Mouse (Mus musculus) c-Kit-negative CD71-positive TER-119-positive erythroid progenitor cells, embryonic 14.5 days (primary cell): Measurements from ENCODE around the gene Mypn.

Experiments used
- DNase-seq: peaks from one replicate; pipeline ENCODE4 v3.0.0-alpha.2; 2013; ENCODE audit warnings: low read depth, low spot score

The Mypn gene

DNA sequence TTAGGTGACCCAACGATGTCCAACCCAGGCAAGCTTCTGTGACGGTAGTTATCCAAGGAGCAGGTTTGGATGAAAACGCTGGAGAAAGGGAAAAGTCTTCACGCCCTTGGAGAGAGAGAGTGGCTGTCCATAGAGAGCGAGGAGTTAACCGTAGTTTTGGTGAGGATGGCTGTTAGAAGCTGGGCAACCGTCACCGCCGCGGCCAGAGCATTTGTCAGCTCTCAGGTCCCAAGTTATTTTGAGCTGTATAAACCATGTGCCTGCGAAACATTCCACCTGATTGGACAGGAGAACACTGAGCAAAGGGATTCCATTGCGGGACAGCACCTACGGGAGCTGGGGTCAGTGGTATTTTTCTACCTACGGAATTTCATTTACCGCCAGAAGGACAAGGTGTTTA lies at the start of gene Mypn:
Mypn (minus strand) TSS at position 225 of the 400 bp plus-strand sequence.
- no peak for DNase-seq

DNA sequence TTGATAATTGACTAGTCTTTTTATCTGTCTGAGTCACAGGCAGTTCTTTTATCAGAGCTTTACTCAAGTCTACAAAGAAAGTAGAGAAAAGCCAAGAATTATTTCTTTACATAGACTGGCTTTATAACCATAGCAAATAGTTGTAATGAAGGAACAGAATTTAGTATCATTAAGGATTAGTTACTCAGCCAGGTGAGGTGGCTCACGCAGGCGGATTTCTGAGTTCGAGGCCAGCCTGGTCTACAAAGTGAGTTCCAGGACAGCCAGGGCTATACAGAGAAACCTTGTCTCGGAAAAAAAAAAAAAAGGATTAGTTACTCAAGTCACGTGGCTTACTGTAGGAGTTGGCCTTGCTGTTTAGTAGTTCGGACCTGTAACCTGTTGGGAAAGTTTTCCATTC lies 44.7 kb upstream of the Mypn start:
- DNase-seq, result no peak

DNA sequence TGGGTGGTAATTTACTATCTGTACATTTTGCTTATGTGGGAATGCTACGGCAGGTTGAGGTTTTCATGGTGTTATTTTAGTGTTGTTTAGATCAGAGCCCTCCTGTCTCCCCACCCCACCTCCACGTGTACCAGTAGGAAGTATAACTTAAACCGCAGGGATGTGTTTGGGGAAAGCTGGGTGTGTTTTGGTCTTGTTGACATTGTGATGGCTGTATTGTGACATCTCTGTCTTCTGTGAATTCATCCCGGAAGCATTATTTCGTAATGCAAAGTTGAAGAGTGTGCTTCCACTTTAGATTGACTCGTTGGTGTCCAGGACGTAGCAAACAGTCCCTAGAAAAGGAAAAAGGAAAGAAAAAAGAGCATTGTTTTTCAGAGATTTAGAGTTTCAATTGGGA lies 43.7 kb upstream of the Mypn start:
- no peak for DNase-seq

DNA sequence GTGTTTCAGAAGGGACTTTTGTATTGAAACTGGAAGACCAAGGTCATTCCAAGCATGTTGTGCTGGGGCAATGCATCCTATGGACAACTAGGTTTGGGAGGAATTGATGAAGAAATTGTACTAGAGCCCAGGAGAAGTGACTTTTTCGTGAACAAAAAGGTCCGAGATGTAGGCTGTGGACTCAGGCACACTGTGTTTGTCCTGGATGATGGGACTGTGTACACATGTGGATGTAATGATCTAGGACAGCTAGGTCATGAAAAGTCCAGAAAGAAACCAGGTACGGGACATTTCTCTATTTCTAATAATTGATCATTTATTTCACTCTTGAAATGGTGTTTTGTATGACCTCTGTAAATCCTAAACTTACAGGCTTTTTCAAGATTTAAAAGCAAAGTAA lies 42.1 kb upstream of the Mypn start:
- DNase-seq, result no peak

DNA sequence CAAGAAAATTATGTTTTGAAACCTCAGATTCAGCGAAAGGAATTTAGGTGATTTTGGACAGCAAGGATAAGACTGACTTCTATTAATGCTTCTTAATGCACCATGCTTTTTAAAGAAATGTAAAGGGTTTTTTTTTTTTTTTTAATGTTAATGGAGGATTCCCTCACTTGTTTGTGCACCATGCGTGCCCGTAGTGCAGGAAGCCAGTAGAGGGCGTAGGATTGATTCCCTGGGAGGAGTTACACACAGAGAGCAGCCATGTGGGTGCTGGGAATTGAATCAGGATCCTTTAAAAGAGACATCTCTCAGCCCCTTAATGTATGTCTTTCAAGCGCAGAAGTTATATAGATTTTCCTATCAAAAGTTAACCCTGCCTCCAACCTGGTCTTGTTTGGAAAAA lies 41.0 kb upstream of the Mypn start:
- DNase-seq, result peak; percentile 44

DNA sequence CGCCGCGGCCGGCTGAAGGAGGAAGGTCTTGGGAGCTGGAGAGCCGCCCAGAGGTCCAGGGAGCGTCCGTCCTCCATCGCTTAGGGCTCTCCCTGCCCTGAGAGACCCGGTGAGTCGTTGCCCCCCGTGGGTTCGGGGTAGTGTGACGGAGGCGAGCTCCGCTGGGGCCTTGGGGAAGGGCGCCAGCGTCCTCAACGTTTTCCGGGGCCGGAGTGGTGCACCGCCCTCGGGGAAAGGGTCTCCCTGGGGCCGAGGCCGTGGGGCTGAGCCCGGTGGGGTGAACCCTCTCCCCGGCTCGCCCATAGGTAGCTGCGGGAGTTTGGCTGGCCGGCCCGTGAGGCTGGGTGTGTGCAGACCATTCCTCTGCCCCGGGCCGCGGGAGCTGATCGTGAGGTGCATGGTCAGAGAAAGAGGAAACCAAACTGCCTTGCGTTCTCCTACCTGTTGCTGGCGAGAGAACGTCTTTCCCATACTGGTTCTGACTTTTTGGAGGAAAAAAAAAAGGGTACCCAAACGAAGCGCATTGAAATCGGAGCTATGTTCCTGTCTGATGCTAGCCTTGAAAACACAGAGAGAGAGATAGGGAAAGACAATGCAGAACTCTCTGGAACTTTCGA lies 40.4 kb upstream of the Mypn start:
- peak; percentile 26 for DNase-seq

DNA sequence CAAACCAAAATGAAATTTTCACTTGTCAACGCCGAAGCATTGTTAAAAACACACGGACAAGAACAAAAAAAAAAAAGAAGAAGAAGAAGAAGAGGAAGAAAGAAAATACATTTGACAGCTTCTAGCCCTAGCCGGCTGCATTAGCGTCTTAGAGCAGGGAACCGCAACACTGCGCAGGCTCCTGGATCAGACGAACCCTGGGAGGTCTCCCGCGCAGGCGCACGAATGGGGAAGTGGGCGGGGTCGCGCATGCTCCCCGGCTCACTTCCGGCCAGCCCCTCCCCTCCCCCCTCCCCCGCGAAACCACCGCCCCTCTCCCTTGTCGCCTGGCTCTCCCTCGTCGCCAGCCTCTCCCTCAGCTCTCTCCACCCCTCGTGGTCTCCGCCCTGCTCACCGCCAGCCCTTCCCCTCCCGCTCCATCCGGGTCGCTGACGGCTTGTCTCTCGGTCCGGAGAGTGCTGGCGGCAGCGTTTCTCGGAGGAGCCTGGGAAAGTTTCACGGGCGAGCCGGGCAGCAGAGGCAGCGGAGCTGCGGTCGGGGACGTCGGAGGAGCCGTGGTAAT lies 39.8 kb upstream of the Mypn start, which contains the start of gene Herc4:
Herc4 (plus strand) TSS at position 318 of the 562 bp plus-strand sequence.
- DNase-seq, result peak; percentile 88

DNA sequence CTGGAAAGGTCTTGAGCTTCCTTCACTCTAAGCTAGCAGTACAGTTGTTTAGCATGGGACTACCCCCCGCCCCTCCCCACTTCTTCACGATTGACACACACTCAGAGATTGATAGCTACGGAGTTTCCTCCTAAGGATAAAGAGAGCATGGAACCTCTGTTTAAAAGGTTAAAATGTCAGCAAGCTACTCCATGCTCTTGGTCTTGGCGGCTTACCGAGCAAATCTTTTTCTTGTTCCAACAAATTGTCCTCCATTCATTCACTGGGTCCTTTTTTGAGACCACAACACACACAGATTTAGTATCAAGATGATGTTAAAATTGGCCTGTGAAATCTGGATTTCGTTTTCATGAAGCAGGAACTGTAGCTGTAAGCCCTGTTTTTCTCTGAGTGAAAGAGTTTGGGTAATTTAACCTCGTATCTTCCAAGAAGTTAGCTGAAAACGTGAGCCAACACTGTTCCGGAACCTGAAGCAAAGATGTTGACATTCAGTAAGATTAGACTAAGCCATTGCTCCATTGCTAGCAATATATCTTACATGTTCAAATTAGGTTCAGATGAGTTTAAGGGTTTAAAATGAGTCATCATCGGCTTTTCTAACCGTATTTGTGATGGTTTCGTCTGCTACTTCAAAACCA lies 39.2 kb upstream of the Mypn start:
- DNase-seq, result no peak

DNA sequence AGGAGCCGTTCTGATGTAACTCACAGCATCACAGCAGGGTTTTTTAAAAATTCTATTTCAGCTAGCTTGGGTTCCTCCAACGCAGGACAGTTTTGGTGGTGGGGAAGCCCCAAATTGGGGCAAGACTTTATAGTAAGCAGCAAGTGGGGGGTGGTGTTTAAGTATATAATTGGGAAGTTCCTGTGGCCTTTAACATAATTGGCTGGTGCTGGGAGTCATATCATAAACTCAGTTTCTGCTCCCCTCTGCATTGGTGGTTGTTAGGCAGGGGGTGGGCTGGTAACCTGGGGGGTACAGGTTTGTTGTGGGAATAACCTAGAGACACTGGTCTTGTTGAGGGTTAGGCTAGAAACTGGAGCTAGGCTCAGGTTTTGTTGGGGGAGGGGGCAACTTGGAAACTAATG lies 37.1 kb upstream of the Mypn start:
- DNase-seq, result no peak

DNA sequence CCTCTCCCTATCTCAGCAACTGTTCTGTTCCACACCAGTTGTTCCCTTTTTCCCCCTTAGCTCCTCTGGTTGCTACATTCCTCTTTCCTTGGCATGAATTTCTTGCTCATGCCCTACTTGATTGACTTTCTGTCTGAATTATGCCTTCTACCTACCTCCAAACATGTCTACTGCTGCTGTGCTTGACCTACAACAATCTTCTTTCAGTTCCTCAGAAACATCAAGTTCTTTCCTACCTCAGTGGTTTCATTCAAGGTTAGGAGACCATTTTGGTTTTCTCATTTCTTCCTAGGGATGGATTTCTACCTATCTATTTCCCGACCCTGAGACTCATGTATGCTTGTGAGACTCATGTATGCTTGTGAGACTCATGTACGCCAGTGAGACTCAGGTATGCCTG lies 36.1 kb upstream of the Mypn start:
- DNase-seq, result no peak

DNA sequence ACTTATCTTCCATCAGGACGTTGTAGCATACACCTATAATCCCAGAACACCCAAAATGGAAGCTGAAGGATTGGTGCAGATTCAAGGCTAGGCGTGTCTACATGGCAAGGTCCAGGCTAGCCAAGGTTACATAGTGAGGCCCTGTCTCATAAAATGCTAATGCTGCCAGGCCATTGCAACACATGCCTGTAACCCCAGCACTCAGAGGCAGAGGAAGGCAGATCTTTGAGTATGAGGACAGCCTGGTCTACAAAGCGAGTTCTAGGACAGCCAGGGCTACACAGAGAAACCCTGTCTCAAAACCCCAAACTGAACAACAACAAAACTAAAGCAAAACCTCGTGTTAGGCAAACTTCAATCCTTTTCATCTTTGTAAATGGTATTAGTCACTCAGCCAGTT lies 34.3 kb upstream of the Mypn start:
- no peak for DNase-seq

DNA sequence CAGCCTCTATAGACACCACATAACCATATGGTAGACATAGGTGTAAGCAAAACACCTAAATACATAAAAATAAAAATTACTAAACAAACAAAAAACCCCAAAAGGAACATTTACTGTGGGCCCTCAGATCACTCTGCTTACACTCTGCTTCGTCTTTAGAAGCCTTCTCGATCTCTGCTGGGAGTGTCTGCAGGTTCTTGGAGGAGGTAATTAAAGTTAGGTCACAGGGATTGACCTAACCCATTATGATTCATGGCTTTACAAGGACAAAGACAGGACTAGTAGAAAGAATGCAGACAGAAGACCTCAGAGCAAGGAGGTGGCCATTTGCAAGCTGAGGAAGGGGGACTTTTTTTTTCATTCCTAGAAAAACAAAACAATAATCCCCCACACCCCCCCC lies 33.5 kb upstream of the Mypn start:
- DNase-seq, result no peak

DNA sequence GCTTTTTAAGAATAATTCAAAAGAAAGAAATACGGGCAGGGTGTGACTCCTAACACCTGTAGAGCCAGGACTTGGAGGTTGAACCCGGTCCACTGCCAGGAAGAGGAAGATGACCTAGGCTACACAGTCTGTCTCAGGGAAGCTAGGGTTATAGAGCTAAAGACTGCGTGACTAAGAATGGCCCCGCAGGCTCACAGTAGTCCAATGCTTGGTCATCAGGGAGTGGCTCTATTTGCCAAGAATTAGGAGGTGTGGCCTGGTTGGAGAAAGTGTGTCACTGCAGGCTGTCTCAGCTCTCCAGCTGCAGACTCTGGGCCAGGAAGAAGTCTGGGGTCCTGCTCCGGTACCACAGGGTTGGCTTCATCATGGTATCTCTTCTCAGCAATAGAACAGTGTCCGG lies 32.9 kb upstream of the Mypn start:
- DNase-seq, result no peak

DNA sequence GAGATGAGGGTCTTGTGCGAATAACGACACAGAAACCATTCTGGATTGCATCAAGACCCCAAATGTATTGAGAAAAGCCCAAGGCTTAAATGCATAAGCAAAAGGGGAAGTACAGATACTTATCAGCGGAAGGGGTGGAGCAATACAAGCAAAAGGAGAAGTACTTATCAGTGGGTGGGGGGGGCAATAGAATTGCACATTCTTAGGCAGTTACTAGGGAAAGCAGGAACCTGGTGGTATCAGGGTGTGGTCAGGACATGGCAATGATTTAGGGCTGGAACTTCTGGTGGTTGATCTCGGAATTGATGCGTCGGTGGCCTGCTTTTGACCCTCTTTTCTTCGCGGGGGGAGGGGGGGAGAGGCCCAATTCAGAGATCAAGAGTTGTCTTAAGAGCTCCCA lies 32.1 kb upstream of the Mypn start:
- DNase-seq, result no peak

DNA sequence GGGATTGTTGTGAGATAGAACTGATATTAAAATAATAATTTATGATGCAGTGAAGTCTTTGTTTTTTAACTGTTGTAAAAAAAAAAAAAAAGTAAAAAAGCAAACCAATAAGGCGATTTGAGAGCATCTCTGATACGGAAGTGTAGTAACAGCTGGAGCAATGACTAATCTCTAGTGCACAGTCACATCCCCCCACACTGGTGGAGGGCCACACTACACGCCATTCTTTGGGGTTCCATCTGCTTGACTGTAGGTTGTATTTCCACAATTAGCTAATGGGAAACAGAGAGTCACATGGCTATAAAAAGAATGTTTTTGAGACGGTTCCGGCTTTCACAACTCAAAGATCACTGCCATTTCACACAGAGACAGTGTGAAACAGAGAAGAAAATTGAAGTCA lies 30.4 kb upstream of the Mypn start:
- no peak for DNase-seq

DNA sequence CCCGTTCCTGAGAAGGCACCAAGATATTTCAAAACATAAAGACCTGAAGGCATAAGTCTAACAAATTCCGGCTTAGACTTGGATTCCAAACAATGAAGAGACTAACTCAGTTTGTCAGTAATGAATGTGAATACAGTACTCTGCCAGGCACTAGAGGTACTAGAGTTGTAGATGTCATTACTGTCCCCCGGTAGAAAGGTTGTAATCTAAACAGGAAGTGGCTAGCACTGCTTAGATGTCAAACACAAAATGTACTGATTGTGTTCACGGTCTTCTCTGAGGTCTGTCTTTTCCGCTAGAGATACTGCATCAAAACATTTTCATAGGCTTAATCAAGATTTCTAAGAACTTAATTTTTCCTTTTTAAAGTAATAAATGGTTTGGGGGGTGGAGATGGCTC lies 27.9 kb upstream of the Mypn start:
- no peak for DNase-seq

DNA sequence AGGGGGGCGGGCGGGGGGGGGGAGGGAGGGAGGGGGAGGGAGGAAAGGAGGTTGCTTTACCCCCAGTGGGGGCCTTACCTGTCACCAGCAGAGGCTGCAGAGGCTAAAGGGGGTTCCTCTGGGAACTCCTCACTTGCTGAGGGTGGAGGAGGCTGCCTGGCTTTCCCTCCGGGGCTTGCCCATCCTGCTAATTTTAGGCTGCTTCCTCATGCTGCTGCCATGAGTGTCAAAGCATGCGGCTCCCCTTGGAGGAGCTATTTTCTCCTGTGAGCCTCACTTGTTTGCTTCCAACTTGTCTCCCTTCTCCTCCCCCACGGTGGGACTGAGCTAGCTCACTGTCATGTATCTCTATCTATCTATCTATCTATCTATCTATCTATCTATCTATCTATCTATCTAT lies 27.1 kb upstream of the Mypn start:
- no peak for DNase-seq

DNA sequence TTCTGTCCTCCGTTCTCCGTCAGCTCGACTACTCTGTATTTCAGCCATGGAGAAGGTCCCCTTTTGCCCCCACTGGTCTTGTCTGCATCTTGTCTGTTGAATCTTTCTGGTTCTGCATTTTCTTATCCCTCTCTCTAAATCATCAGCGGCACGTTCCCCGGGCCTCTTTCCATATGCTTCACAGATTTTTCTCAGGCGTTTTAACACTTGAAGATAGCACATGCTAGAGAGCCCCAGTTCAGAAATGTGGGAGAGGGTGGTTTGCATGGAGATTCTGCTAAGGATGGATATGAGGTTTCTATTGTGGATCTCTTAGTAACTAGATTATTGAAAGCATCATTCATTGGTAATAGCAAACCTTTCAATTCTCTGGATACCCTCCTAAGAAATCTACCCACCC lies 26.5 kb upstream of the Mypn start:
- no peak for DNase-seq

DNA sequence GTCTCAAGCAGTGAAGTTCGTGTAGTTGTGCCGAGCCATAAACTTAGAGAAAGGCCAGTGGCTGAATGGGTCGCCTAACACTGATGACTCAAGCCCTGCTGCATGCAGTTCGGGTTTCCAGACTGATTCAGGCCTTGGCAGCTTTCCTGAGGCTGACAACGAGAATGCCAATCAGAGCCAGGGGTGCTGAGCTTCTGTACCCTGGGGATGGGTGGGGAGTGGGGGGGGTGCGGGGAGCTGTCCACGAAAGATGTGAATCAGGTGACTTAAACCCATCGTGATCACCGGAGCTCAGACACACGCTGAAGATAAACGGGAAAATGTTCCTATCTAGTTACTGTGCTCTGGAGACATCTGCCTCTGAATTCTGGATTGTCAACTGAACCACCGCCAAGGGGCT lies 20.6 kb upstream of the Mypn start:
- DNase-seq, result no peak

DNA sequence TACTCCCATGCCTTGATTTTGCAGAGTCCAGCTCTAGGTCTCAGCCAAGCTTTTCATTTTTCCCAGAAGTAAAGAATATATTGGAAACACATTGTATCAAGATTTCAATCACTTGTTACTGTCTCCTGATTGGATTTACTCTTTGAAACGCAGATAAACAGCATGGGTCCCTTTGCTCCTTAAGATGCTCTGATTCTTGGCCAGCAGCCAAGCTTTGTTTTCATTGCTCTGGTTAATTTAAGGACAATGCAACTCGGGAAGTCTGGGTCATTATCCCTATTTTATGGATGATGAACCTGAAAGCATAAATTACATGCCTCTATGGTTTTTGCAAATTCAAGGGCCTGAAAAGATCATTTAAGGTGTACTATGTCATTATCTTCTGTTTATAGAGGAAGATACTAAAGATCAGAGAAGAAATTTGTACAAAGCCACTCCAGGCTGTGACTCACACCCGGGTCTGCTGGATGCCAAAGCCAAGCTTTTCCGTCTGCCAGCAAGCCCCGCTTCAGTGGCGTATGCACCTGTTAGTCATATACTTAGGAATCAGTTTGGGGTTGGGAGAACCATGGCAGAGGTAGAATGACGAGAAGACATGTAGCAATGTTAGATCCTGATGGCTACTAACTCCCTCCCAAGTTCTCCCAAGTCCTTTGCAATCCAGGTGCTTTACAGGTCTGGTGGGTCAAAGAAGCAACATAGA lies 17.5 kb upstream of the Mypn start:
- no peak for DNase-seq

DNA sequence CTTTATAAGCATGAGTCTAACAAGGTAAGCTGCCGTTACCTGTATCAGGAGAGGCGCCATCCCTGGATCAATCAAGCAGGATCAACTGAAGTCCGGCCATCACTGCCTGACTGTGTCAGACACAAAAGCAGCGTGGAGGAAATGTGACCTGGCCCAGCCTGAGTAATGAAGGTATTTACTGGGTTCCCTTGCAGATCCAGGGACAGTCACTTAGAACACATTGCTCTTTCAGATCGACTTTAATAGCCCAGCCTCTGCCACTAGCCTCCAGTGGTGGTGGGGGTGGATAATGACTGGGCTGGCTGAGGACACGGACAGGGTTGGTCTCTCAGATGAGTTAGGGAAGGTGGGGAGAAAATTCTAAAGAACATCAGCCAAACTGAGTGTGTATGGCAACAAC lies 5.1 kb upstream of the Mypn start:
- no peak for DNase-seq

DNA sequence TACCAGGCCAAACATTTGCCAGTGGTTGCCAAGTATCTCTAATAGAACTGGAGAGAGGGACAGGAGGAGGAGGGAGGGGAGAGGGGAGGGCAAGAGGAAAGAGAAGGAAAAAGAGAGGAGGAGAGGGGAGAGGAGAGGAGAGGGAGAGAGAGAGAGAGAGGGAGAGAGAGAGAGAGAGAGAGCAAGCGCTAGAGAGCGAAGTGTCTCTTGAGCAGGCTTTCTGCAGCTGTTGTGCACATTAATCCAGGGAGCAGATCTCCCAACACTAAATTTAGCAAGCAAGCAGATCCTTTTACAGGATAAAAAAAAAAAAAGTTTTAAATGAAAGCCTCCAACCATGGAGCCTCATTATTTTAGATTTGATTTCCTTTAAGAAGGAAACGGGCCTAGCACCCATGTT lies 750 bp downstream of the Mypn start:
- no peak for DNase-seq

DNA sequence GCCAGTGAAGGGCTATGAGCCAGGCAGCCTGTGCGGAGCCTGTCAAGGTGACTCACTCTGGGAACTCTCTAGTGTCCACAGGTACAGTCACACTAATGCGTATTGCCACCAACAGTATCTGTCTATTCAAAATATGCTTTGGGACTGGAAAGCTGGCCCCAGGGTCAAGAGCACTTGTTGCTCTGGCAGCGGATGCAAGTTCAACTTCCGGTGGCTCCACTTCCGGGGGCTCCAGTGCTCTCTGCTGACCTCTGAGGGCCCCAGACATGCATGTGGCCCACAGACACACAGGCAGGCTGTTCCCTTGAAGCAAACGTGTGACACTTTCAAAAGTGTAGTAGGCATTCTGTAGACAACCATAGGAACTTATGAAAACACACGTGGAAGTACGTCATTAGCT lies 2.2 kb downstream of the Mypn start:
- DNase-seq, result no peak
